Mouse (Mus musculus) forebrain, embryonic 10.5 days (tissue): ENCODE results near the gene Ccdc163. TPM values are rescaled to one million over a fixed set of nuclear protein-coding genes. Genes with fewer than 3 reads are reported as not detected.

ENCODE experiments used
- DNase-seq: peaks from one replicate; pipeline ENCODE4 v3.0.0-alpha.2; 2017; ENCODE audit warnings: low spot score; ENCODE audit errors: extremely low spot score
- H3K27ac ChIP-seq: fragments of 300-500 bp; sonication (generic); 2 replicates; pipeline ENCODE4 v1.5.1; 2016; ENCODE audit warnings: mild to moderate bottlenecking
- H3K27me3 ChIP-seq: fragments of 300-500 bp; sonication (generic); 2 replicates; pipeline ENCODE4 v1.6.1; 2016; ENCODE audit warnings: mild to moderate bottlenecking; ENCODE audit not compliant: poor library complexity, severe bottlenecking
- H3K36me3 ChIP-seq: fragments of 300-500 bp; sonication (generic); replicated peaks from 2 replicates; pipeline ENCODE4 v1.6.1; 2016; ENCODE audit warnings: mild to moderate bottlenecking, moderate library complexity
- H3K4me1 ChIP-seq: fragments of 300-500 bp; sonication (generic); 2 replicates; pipeline ENCODE4 v1.6.1; 2016
- H3K4me3 ChIP-seq: fragments of 300-500 bp; sonication (generic); 2 replicates; pipeline ENCODE4 v1.5.1; 2016; ENCODE audit warnings: mild to moderate bottlenecking, moderate library complexity
- H3K9me3 ChIP-seq: fragments of 300-500 bp; sonication (generic); 2 replicates; pipeline ENCODE4 v1.6.1; 2016; ENCODE audit warnings: mild to moderate bottlenecking, moderate library complexity
- WGBS: fragments of 180-500 bp; shearing (Covaris S2); methylation state at CpG from one replicate; pipeline ENCODE4 v1.1.7; 2016; 5-methylcytosine and 5-hydroxymethylcytosine counted together
- polyA plus RNA-seq: library from polyadenylated mRNA; unstranded; fragments of >200 nt; fragmentation: Nextera tagmentation; extraction: Ambion mirVana; gene quantifications from 2 replicates; pipeline ENCODE4 v1.2.1, GENCODE M21; 2016

Gene Ccdc163
- polyA plus RNA-seq, 1 experiment from 2014 or later = 31.5 TPM

GRCm38 (mm10) chr4:116710154-116710553 lies 1.8 kb downstream of the Ccdc163 start:
- peak overlapping the region; percentile 68; the same call in 1 of the 2 replicates for H3K4me3 ChIP-seq
- H3K27me3 ChIP-seq = no peaks in the 10 kb centered on the region
- no peak for DNase-seq
- H3K36me3 ChIP-seq = peaks cover 23% of the 10 kb centered on the region
- H3K9me3 ChIP-seq = no peaks in the 10 kb centered on the region
- peaks cover 22% of the 10 kb centered on the region for H3K4me1 ChIP-seq
- H3K27ac ChIP-seq = no peak overlapping the region
- WGBS = 87% methylated on average over 2 of the region's 2 CpGs

- Histone ChIP-seq H3K36me3 (peaks cover 34% of the 10 kb centered on the region), H3K9me3 (no peaks in the 10 kb centered on the region), H3K4me3 (no peak overlapping the region), H3K27ac (no peak overlapping the region), H3K4me1 (peaks cover 17% of the 10 kb centered on the region), H3K27me3 (no peaks in the 10 kb centered on the region)
- 75% methylated on average over 1 of the region's 1 CpGs for WGBS
- DNase-seq = no peak
Measured at GRCm38 (mm10) chr4:116712536-116712935, 4.2 kb downstream of the Ccdc163 start.

GRCm38 (mm10) chr4:116719396-116719795 lies 11.1 kb downstream of the Ccdc163 start:
- Histone ChIP-seq H3K36me3 (peaks cover 21% of the 10 kb centered on the region), H3K9me3 (no peaks in the 10 kb centered on the region), H3K27ac (no peak overlapping the region), H3K27me3 (peaks cover 15% of the 10 kb centered on the region), H3K4me3 (no peak overlapping the region), H3K4me1 (peaks cover 24% of the 10 kb centered on the region)
- WGBS = 26% methylated on average over 3 of the region's 3 CpGs
- peak; percentile 54 for DNase-seq

- peak within 1 kb of the TSS; percentile 89 for H3K4me3 ChIP-seq
- H3K27ac ChIP-seq = peak within 1 kb of the TSS; percentile 92
- peak; percentile 94 for DNase-seq
- peaks cover 24% of the 10 kb centered on the region for H3K4me1 ChIP-seq
- H3K36me3 ChIP-seq = peaks cover 11% of the 10 kb centered on the region
- H3K9me3 ChIP-seq = no peaks in the 10 kb centered on the region
- WGBS = 1% methylated on average over 34 of the region's 34 CpGs
- H3K27me3 ChIP-seq = peaks cover 15% of the 10 kb centered on the region
Measured at GRCm38 (mm10) chr4:116720343-116721097, 12.2 kb downstream of the Ccdc163 start, which contains the start of gene Tesk2. Gene Tesk2 (plus strand): TSS chr4:116720948.

GRCm38 (mm10) chr4:116721098-116721628 lies 12.9 kb downstream of the Ccdc163 start:
- Histone ChIP-seq H3K36me3 (peaks cover 4% of the 10 kb centered on the region), H3K4me1 (peaks cover 24% of the 10 kb centered on the region), H3K27me3 (peaks cover 15% of the 10 kb centered on the region), H3K9me3 (no peaks in the 10 kb centered on the region), H3K27ac (peak overlapping the region; percentile 92), H3K4me3 (peak overlapping the region; percentile 89)
- under 1% methylated on average over 29 of the region's 29 CpGs for WGBS
- no peak for DNase-seq

GRCm38 (mm10) chr4:116722230-116722629 lies 13.9 kb downstream of the Ccdc163 start:
- H3K27me3 ChIP-seq = peaks cover 15% of the 10 kb centered on the region
- DNase-seq = no peak
- H3K36me3 ChIP-seq = no peaks in the 10 kb centered on the region
- no peak overlapping the region for H3K27ac ChIP-seq
- 31% methylated on average over 7 of the region's 7 CpGs for WGBS
- peaks cover 24% of the 10 kb centered on the region for H3K4me1 ChIP-seq
- H3K9me3 ChIP-seq = no peaks in the 10 kb centered on the region
- H3K4me3 ChIP-seq = peak overlapping the region; percentile 89

GRCm38 (mm10) chr4:116725444-116725843 lies 17.1 kb downstream of the Ccdc163 start:
- 86% methylated on average over 5 of the region's 5 CpGs for WGBS
- H3K27ac ChIP-seq = no peak overlapping the region
- H3K4me1 ChIP-seq = peaks cover 17% of the 10 kb centered on the region
- no peak for DNase-seq
- no peaks in the 10 kb centered on the region for H3K9me3 ChIP-seq
- no peak overlapping the region for H3K4me3 ChIP-seq
- H3K36me3 ChIP-seq = no peaks in the 10 kb centered on the region
- H3K27me3 ChIP-seq = peaks cover 15% of the 10 kb centered on the region

GRCm38 (mm10) chr4:116727401-116727800 lies 19.1 kb downstream of the Ccdc163 start:
- peaks cover 2% of the 10 kb centered on the region for H3K4me1 ChIP-seq
- H3K36me3 ChIP-seq = no peaks in the 10 kb centered on the region
- H3K4me3 ChIP-seq = no peak overlapping the region
- WGBS = 88% methylated on average over 3 of the region's 3 CpGs
- no peak overlapping the region for H3K27ac ChIP-seq
- no peaks in the 10 kb centered on the region for H3K9me3 ChIP-seq
- DNase-seq = no peak
- peaks cover 7% of the 10 kb centered on the region for H3K27me3 ChIP-seq

- no peaks in the 10 kb centered on the region for H3K27me3 ChIP-seq
- no peak for DNase-seq
Measured at GRCm38 (mm10) chr4:116729532-116729931, 21.2 kb downstream of the Ccdc163 start.

GRCm38 (mm10) chr4:116731077-116731476 lies 22.8 kb downstream of the Ccdc163 start:
- H3K9me3 ChIP-seq = no peaks in the 10 kb centered on the region
- H3K27ac ChIP-seq = no peak overlapping the region
- H3K4me3 ChIP-seq = no peak overlapping the region
- WGBS = 89% methylated on average over 9 of the region's 9 CpGs
- no peak for DNase-seq
- no peaks in the 10 kb centered on the region for H3K4me1 ChIP-seq
- no peaks in the 10 kb centered on the region for H3K27me3 ChIP-seq
- no peaks in the 10 kb centered on the region for H3K36me3 ChIP-seq

More at GRCm38 (mm10) chr4:116729532-116729931, 21.2 kb downstream of the Ccdc163 start:
- WGBS = 91% methylated on average over 3 of the region's 3 CpGs
- Histone ChIP-seq H3K9me3 (no peaks in the 10 kb centered on the region), H3K36me3 (no peaks in the 10 kb centered on the region), H3K27ac (no peak overlapping the region), H3K4me1 (no peaks in the 10 kb centered on the region), H3K4me3 (no peak overlapping the region)

GRCm38 (mm10) chr4:116732355-116732754 lies 24.0 kb downstream of the Ccdc163 start:
- H3K4me1 ChIP-seq = no peaks in the 10 kb centered on the region
- WGBS = 88% methylated on average over 5 of the region's 5 CpGs

GRCm38 (mm10) chr4:116734996-116735395 lies 26.7 kb downstream of the Ccdc163 start:
- no peak overlapping the region for H3K27ac ChIP-seq
- no peaks in the 10 kb centered on the region for H3K36me3 ChIP-seq
- H3K27me3 ChIP-seq = no peaks in the 10 kb centered on the region
- H3K9me3 ChIP-seq = no peaks in the 10 kb centered on the region
- H3K4me3 ChIP-seq = no peak overlapping the region
- no peak for DNase-seq
- no peaks in the 10 kb centered on the region for H3K4me1 ChIP-seq
- WGBS = 93% methylated on average over 2 of the region's 2 CpGs

More at GRCm38 (mm10) chr4:116732355-116732754, 24.0 kb downstream of the Ccdc163 start:
- Histone ChIP-seq H3K4me3 (no peak overlapping the region), H3K27me3 (no peaks in the 10 kb centered on the region), H3K9me3 (no peaks in the 10 kb centered on the region), H3K27ac (no peak overlapping the region), H3K36me3 (no peaks in the 10 kb centered on the region)
- DNase-seq = no peak
